8 mouse cellular contexts compared by ENCODE assay signal in genomic region chr6:52203371-52204049, GRCm38 (mm10). TPM values are rescaled to one million over a fixed set of nuclear protein-coding genes. Genes with fewer than 3 reads are reported as not detected.
DNase-seq lines count a peak whose midpoint lies in the region; ATAC-seq and TF ChIP-seq lines count a peak whose summit lies in the region.

No protein-coding gene starts in this region.

- peaks cover 100% of the 10 kb centered on the region for H3K27me3 ChIP-seq in heart, embryonic 10.5 days (ENCODE audit: insufficient read depth, poor library complexity, severe bottlenecking)
- H3K27me3 ChIP-seq in kidney, embryonic 14.5 days (ENCODE audit: control insufficient read depth, insufficient read depth, low read length) = no peaks in the 10 kb centered on the region; the same call in 1 of the 2 replicates
- peaks cover 88% of the 10 kb centered on the region for H3K27me3 ChIP-seq in midbrain, embryonic 16.5 days (ENCODE audit: control insufficient read depth, insufficient read depth, low read depth, low read length)

- DNase-seq in heart, embryonic 10.5 days (ENCODE audit: low spot score) = no peak
- DNase-seq in heart, postnatal 36 days = no peak
- no peak for DNase-seq in layer of hippocampus, postnatal 25 days (ENCODE audit: extremely low spot score in 1 of 2, low spot score in 1 of 2)
- DNase-seq in cerebellum, postnatal 4 days (ENCODE audit: low spot score in 2 of 2) = no peak
- DNase-seq in retina, postnatal 1 day = no peak

- H3K27ac ChIP-seq in heart, embryonic 10.5 days = peak overlapping the region; percentile 74
- H3K27ac ChIP-seq in embryonic fibroblast, embryonic 13.5 days (ENCODE audit: insufficient read depth, low read length) = no peak overlapping the region
- H3K27ac ChIP-seq in kidney, embryonic 14.5 days (ENCODE audit: low read depth, low read length) = peak overlapping the region; percentile 88
- H3K27ac ChIP-seq in midbrain, embryonic 16.5 days (ENCODE audit: low read length) = no peak overlapping the region

- TF ChIP-seq CTCF in embryonic fibroblast, embryonic 13.5 days (IDR thresholded peaks at IDR 0.05; ENCODE audit: borderline replicate concordance, insufficient read depth, low read length) = no peak

- TF ChIP-seq POLR2A in embryonic fibroblast, embryonic 13.5 days (IDR thresholded peaks at IDR 0.05; ENCODE audit: low read depth, low read length) = no peak

- H3K4me2 ChIP-seq in kidney, embryonic 14.5 days (replicated peaks; ENCODE audit: low read depth, low read length) = peak overlapping the region; percentile 97
- H3K4me2 ChIP-seq in midbrain, embryonic 16.5 days (ENCODE audit: low read length) = 0 out of 2 replicates have a peak overlapping the region, but pooled peaks have one; percentile 9

- WGBS in heart, embryonic 10.5 days = under 1% methylated on average over 46 of the region's 46 CpGs
- under 1% methylated on average over 45 of the region's 46 CpGs for WGBS in kidney, embryonic 14.5 days
- WGBS in midbrain, embryonic 16.5 days = under 1% methylated on average over 45 of the region's 46 CpGs

- H3K4me3 ChIP-seq in heart, embryonic 10.5 days = peak overlapping the region; percentile 64
- H3K4me3 ChIP-seq in embryonic fibroblast, embryonic 13.5 days (ENCODE audit: insufficient read depth, low read length) = peak overlapping the region; percentile 45
- H3K4me3 ChIP-seq in kidney, embryonic 14.5 days (ENCODE audit: low read length) = peak overlapping the region; percentile 65
- H3K4me3 ChIP-seq in midbrain, embryonic 16.5 days (ENCODE audit: low read depth, low read length) = no peak overlapping the region; the same call in 1 of the 2 replicates

- no peaks in the 10 kb centered on the region for H3K36me3 ChIP-seq in heart, embryonic 10.5 days
- peaks cover 55% of the 10 kb centered on the region for H3K36me3 ChIP-seq in kidney, embryonic 14.5 days (ENCODE audit: control insufficient read depth, insufficient read depth, low read length)
- no peaks in the 10 kb centered on the region for H3K36me3 ChIP-seq in midbrain, embryonic 16.5 days (ENCODE audit: control insufficient read depth, insufficient read depth, low read length)

- H3K4me1 ChIP-seq in heart, embryonic 10.5 days = peaks cover 29% of the 10 kb centered on the region
- no peaks in the 10 kb centered on the region for H3K4me1 ChIP-seq in embryonic fibroblast, embryonic 13.5 days (ENCODE audit: control insufficient read depth, insufficient read depth, low read length)
- peaks cover 75% of the 10 kb centered on the region for H3K4me1 ChIP-seq in kidney, embryonic 14.5 days (ENCODE audit: control insufficient read depth, insufficient read depth, low read length)
- H3K4me1 ChIP-seq in midbrain, embryonic 16.5 days (ENCODE audit: control insufficient read depth, insufficient read depth, low read length) = peaks cover 3% of the 10 kb centered on the region; the same call in 1 of the 2 replicates

- H3K9ac ChIP-seq in kidney, embryonic 14.5 days (ENCODE audit: low read depth, low read length) = peak overlapping the region; percentile 91
- H3K9ac ChIP-seq in midbrain, embryonic 16.5 days (ENCODE audit: low read depth, low read length) = no peak overlapping the region

- intact Hi-C loops in heart, postnatal 36 days (cut with DNase I) = loop anchor here (2.0 kb wide), 1 partner anchor 333 kb away; no protein-coding TSS in a partner anchor

- no peak for ATAC-seq in kidney, embryonic 14.5 days (ENCODE audit: low FRiP score, low TSS enrichment)
- ATAC-seq in midbrain, embryonic 16.5 days = no peak

- H3K9me3 ChIP-seq in heart, embryonic 10.5 days = no peaks in the 10 kb centered on the region
- H3K9me3 ChIP-seq in kidney, embryonic 14.5 days (ENCODE audit: control insufficient read depth, low read length) = no peaks in the 10 kb centered on the region
- H3K9me3 ChIP-seq in midbrain, embryonic 16.5 days (replicated peaks; ENCODE audit: control insufficient read depth, low read length, poor library complexity, severe bottlenecking) = no peaks in the 10 kb centered on the region

RNA-seq across cellular contexts. Expression of gene Hoxa5, which starts 0.9 kb away (rescaled TPM):
- 0.58 and 6.0 TPM in 2 replicates for polyA plus RNA-seq in heart, embryonic 10.5 days (2016; fragmentation: Nextera tagmentation; extraction: Ambion mirVana)
- total RNA-seq in heart, postnatal 36 days (2021) = under 1 TPM; 0.62 to 0.72 TPM
- 11.9 and 18.6 TPM in 2 replicates for polyA plus RNA-seq in embryonic fibroblast, embryonic 13.5 days (2011; ENCODE audit: insufficient read length, low read depth, missing spikeins)
- polyA plus RNA-seq in kidney, embryonic 14.5 days (2014; fragmentation: Nextera tagmentation; extraction: Ambion mirVana) = 15.7 and 16.6 TPM in 2 replicates
- 0.21 TPM in 1 of 2 replicates, not detected in the other for polyA plus RNA-seq in midbrain, embryonic 16.5 days (2015; fragmentation: Nextera tagmentation; extraction: Ambion mirVana)
- not detected for total RNA-seq in layer of hippocampus, postnatal 25 days (2021)

RNA-seq across cellular contexts. Expression of gene Hoxa6, which starts 5.0 kb away (rescaled TPM):
- 0.30 TPM in 1 of 2 replicates, not detected in the other for polyA plus RNA-seq in heart, embryonic 10.5 days (2016; fragmentation: Nextera tagmentation; extraction: Ambion mirVana)
- not detected for total RNA-seq in heart, postnatal 36 days (2021)
- polyA plus RNA-seq in embryonic fibroblast, embryonic 13.5 days (2011; ENCODE audit: insufficient read length, low read depth, missing spikeins) = 2.8 and 4.2 TPM in 2 replicates
- 4.4 TPM in 2 replicates for polyA plus RNA-seq in kidney, embryonic 14.5 days (2014; fragmentation: Nextera tagmentation; extraction: Ambion mirVana)
- not detected in 2 replicates for polyA plus RNA-seq in midbrain, embryonic 16.5 days (2015; fragmentation: Nextera tagmentation; extraction: Ambion mirVana)
- not detected for total RNA-seq in layer of hippocampus, postnatal 25 days (2021)

RNA-seq across cellular contexts. Expression of gene Hoxa3, which starts 9.6 kb away (rescaled TPM):
- polyA plus RNA-seq in heart, embryonic 10.5 days (2016; fragmentation: Nextera tagmentation; extraction: Ambion mirVana) = 0.57 and 3.7 TPM in 2 replicates
- total RNA-seq in heart, postnatal 36 days (2021) = 1 to 10 TPM in 1 of 2 experiments, under 1 TPM in 1; 0.42 to 1.1 TPM
- polyA plus RNA-seq in embryonic fibroblast, embryonic 13.5 days (2011; ENCODE audit: insufficient read length, low read depth, missing spikeins) = 10.2 and 13.5 TPM in 2 replicates
- 9.7 and 13.6 TPM in 2 replicates for polyA plus RNA-seq in kidney, embryonic 14.5 days (2014; fragmentation: Nextera tagmentation; extraction: Ambion mirVana)
- not detected in 2 replicates for polyA plus RNA-seq in midbrain, embryonic 16.5 days (2015; fragmentation: Nextera tagmentation; extraction: Ambion mirVana)
- total RNA-seq in layer of hippocampus, postnatal 25 days (2021) = not detected

RNA-seq across cellular contexts. Expression of gene Gm28308, which starts 9.6 kb away (rescaled TPM):
- not detected in 2 replicates for polyA plus RNA-seq in heart, embryonic 10.5 days (2016; fragmentation: Nextera tagmentation; extraction: Ambion mirVana)
- not detected for total RNA-seq in heart, postnatal 36 days (2021)
- 0.89 TPM in 1 of 2 replicates, not detected in the other for polyA plus RNA-seq in embryonic fibroblast, embryonic 13.5 days (2011; ENCODE audit: insufficient read length, low read depth, missing spikeins)
- polyA plus RNA-seq in kidney, embryonic 14.5 days (2014; fragmentation: Nextera tagmentation; extraction: Ambion mirVana) = not detected in 2 replicates
- not detected in 2 replicates for polyA plus RNA-seq in midbrain, embryonic 16.5 days (2015; fragmentation: Nextera tagmentation; extraction: Ambion mirVana)
- not detected for total RNA-seq in layer of hippocampus, postnatal 25 days (2021)

RNA-seq across cellular contexts. Expression of gene Hoxa4, which starts 12.0 kb away (rescaled TPM):
- polyA plus RNA-seq in heart, embryonic 10.5 days (2016; fragmentation: Nextera tagmentation; extraction: Ambion mirVana) = 0.17 and 1.4 TPM in 2 replicates
- under 1 TPM; 0.43 to 0.67 TPM for total RNA-seq in heart, postnatal 36 days (2021)
- polyA plus RNA-seq in embryonic fibroblast, embryonic 13.5 days (2011; ENCODE audit: insufficient read length, low read depth, missing spikeins) = 3.0 and 4.2 TPM in 2 replicates
- polyA plus RNA-seq in kidney, embryonic 14.5 days (2014; fragmentation: Nextera tagmentation; extraction: Ambion mirVana) = 3.1 and 3.6 TPM in 2 replicates
- polyA plus RNA-seq in midbrain, embryonic 16.5 days (2015; fragmentation: Nextera tagmentation; extraction: Ambion mirVana) = not detected in 2 replicates
- not detected for total RNA-seq in layer of hippocampus, postnatal 25 days (2021)

Comparison
In these comparisons a context has a peak if more than half of its experiments do, and no peak if none do; other contexts are left out.
1. H3K27ac ChIP-seq: peak in heart, embryonic 10.5 days (single experiment) and kidney, embryonic 14.5 days (single experiment); none in embryonic fibroblast, embryonic 13.5 days (single experiment) and midbrain, embryonic 16.5 days (single experiment).